Mouse (Mus musculus) MEL (cell line): ENCODE data around the gene Rem1.

Experiments
- CTCF ChIP-seq, 3 experiments: IDR thresholded peaks in 2 of 3; conservative IDR thresholded peaks in 1 of 3; 2 replicates each; pipeline ENCODE4 v1.5.1; 2011 to 2012; ENCODE audit warnings: low read length in 3 of 3, low read depth in 2 of 3, mild to moderate bottlenecking in 2 of 3, improper control_type of control experiment in 1 of 3, inconsistent platforms in 1 of 3, mixed read lengths in 1 of 3, moderate library complexity in 1 of 3; ENCODE audit not compliant: control insufficient read depth in 1 of 3, insufficient read depth in 1 of 3, poor library complexity in 1 of 3, severe bottlenecking in 1 of 3
- GATA1 ChIP-seq: IDR thresholded peaks from 2 replicates; pipeline ENCODE4 v1.6.1; 2011; ENCODE audit warnings: low read depth, low read length, improper control_type of control experiment
- JUND ChIP-seq: IDR thresholded peaks from 2 replicates; pipeline ENCODE4 v1.6.1; 2011; ENCODE audit warnings: low read depth, mild to moderate bottlenecking, improper control_type of control experiment, low read length
- MXI1 ChIP-seq: IDR thresholded peaks from 2 replicates; pipeline ENCODE4 v1.6.1; 2011; ENCODE audit warnings: mild to moderate bottlenecking, low read depth, low read length, improper control_type of control experiment
- POLR2A ChIP-seq, 2 experiments: IDR thresholded peaks; 2 replicates each; pipeline ENCODE4 v1.6.1; 2011 to 2012; ENCODE audit warnings: low read length in 2 of 2, mild to moderate bottlenecking in 2 of 2, control low read depth in 1 of 2, improper control_type of control experiment in 1 of 2, low read depth in 1 of 2, moderate library complexity in 1 of 2; ENCODE audit not compliant: control insufficient read depth in 1 of 2, insufficient read depth in 1 of 2, poor library complexity in 1 of 2
- POLR2AphosphoS5 ChIP-seq: IDR thresholded peaks from 2 replicates; pipeline ENCODE4 v1.6.1; 2012; ENCODE audit warnings: low read depth, borderline replicate concordance, mild to moderate bottlenecking, inconsistent platforms, low read length, moderate library complexity, mixed read lengths
- SIN3A ChIP-seq: IDR thresholded peaks from 2 replicates; pipeline ENCODE4 v1.6.1; 2012; ENCODE audit warnings: low read length, improper control_type of control experiment, inconsistent platforms

DNA sequence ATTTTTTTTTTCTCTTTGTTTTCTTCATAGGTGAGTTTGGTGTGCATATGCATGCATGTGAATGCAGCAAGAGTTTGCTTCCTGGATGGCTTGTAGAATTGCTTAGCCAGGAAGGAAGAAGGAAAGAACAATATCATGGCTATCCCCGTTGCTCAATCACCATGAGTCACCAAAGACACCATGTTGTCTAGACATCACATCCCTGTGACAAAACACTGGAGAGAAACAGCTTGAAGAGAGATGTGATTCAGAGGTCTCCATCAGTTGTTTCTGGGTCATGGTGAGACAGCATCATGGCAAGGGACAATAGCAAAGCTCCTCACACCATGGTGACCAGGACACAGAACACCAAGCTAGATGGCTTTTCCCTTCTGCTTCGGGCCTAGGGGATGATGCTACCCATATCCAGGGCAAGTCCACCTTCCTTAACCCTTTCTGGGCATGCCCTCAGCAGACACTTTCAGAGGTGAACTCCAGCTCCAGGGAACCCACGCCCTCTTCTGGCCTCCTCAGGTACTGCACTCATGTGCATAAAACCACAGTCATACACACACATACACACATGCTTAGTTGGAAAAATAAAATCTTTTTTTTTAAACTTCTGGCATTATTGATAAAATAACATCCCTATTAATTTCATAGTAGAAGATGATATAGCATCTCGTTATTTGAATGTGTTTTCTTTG lies 25.3 kb upstream of the Rem1 start:
- TF ChIP-seq CTCF (IDR thresholded peaks at IDR 0.05 in 2 of 3, conservative IDR thresholded peaks at IDR 0.05 in 1 of 3; ENCODE audit: control insufficient read depth in 1 of 3, insufficient read depth in 1 of 3, low read depth in 2 of 3, low read length in 3 of 3, poor library complexity in 1 of 3, severe bottlenecking in 1 of 3) (peak; percentile 31 to 54 (median 37); a peak in 5 of 6 replicates), JUND (no peak), SIN3A (no peak), POLR2AphosphoS5 (no peak), POLR2A (IDR thresholded peaks at IDR 0.05; ENCODE audit: control insufficient read depth in 1 of 2, insufficient read depth in 1 of 2, low read depth in 1 of 2, low read length in 2 of 2, poor library complexity in 1 of 2) (no peak), GATA1 (no peak), MXI1 (no peak)
